Mouse (Mus musculus) splenic B cell, adult 2 months (primary cell): ENCODE data around the gene Shank3.

Experiments used
- DNase-seq: peaks from one replicate; pipeline ENCODE4 v3.0.0-alpha.2; 2011; ENCODE audit warnings: low read depth, low spot score
- H3K27me3 ChIP-seq: 2 replicates; pipeline ENCODE4 v1.6.1; 2012; ENCODE audit warnings: mild to moderate bottlenecking, low read length, moderate library complexity, mixed read lengths; ENCODE audit not compliant: control insufficient read depth, poor library complexity, insufficient read depth, severe bottlenecking
- H3K36me3 ChIP-seq: 2 replicates; pipeline ENCODE4 v1.6.1; 2012; ENCODE audit warnings: mild to moderate bottlenecking, low read length, moderate library complexity, mixed read lengths; ENCODE audit not compliant: control insufficient read depth, poor library complexity, insufficient read depth, severe bottlenecking

Gene Shank3

GRCm38 (mm10) chr15:89525464-89525863 is 26.0 kb downstream of the Shank3 start:
- Histone ChIP-seq H3K36me3 (no peaks in the 10 kb centered on the region), H3K27me3 (no peaks in the 10 kb centered on the region)
- no peak for DNase-seq

- DNase-seq, result no peak
- no peaks in the 10 kb centered on the region for H3K27me3 ChIP-seq
Measured at GRCm38 (mm10) chr15:89525896-89526295, 26.5 kb downstream of the Shank3 start.

GRCm38 (mm10) chr15:89526776-89527325 is 27.4 kb downstream of the Shank3 start:
- Histone ChIP-seq H3K36me3 (no peaks in the 10 kb centered on the region), H3K27me3 (no peaks in the 10 kb centered on the region)
- no peak for DNase-seq

More at GRCm38 (mm10) chr15:89525896-89526295, 26.5 kb downstream of the Shank3 start:
- H3K36me3 ChIP-seq, result no peaks in the 10 kb centered on the region

GRCm38 (mm10) chr15:89527466-89527865 is 28.0 kb downstream of the Shank3 start:
- no peak for DNase-seq

GRCm38 (mm10) chr15:89528201-89528850 is 28.9 kb downstream of the Shank3 start:
- H3K36me3 ChIP-seq, result no peaks in the 10 kb centered on the region
- no peaks in the 10 kb centered on the region for H3K27me3 ChIP-seq
- no peak for DNase-seq

More at GRCm38 (mm10) chr15:89527466-89527865, 28.0 kb downstream of the Shank3 start:
- no peaks in the 10 kb centered on the region for H3K27me3 ChIP-seq
- H3K36me3 ChIP-seq, result no peaks in the 10 kb centered on the region

- H3K27me3 ChIP-seq, result no peaks in the 10 kb centered on the region
- no peak for DNase-seq
- no peaks in the 10 kb centered on the region for H3K36me3 ChIP-seq
Measured at GRCm38 (mm10) chr15:89528923-89529322, 29.5 kb downstream of the Shank3 start.

GRCm38 (mm10) chr15:89530336-89530735 is 30.9 kb downstream of the Shank3 start:
- H3K27me3 ChIP-seq, result no peaks in the 10 kb centered on the region
- DNase-seq, result peak; percentile 45
- H3K36me3 ChIP-seq, result no peaks in the 10 kb centered on the region

- H3K27me3 ChIP-seq, result no peaks in the 10 kb centered on the region
- DNase-seq, result no peak
- H3K36me3 ChIP-seq, result no peaks in the 10 kb centered on the region
Measured at GRCm38 (mm10) chr15:89531399-89531798, 32.0 kb downstream of the Shank3 start.

- Histone ChIP-seq H3K27me3 (no peaks in the 10 kb centered on the region), H3K36me3 (no peaks in the 10 kb centered on the region)
- DNase-seq, result no peak
Measured at GRCm38 (mm10) chr15:89532026-89532923, 32.9 kb downstream of the Shank3 start.

GRCm38 (mm10) chr15:89532924-89533842 is 33.8 kb downstream of the Shank3 start:
- DNase-seq, result no peak

GRCm38 (mm10) chr15:89533843-89534207 is 34.4 kb downstream of the Shank3 start:
- DNase-seq, result no peak
- H3K36me3 ChIP-seq, result no peaks in the 10 kb centered on the region
- H3K27me3 ChIP-seq, result no peaks in the 10 kb centered on the region

More at GRCm38 (mm10) chr15:89532924-89533842, 33.8 kb downstream of the Shank3 start:
- Histone ChIP-seq H3K27me3 (no peaks in the 10 kb centered on the region), H3K36me3 (no peaks in the 10 kb centered on the region)

- Histone ChIP-seq H3K27me3 (no peaks in the 10 kb centered on the region; the same call in 1 of the 2 replicates), H3K36me3 (no peaks in the 10 kb centered on the region)
- no peak for DNase-seq
Measured at GRCm38 (mm10) chr15:89544171-89544570, 44.7 kb downstream of the Shank3 start.

GRCm38 (mm10) chr15:89547321-89547720 is 47.9 kb downstream of the Shank3 start:
- H3K36me3 ChIP-seq, result no peaks in the 10 kb centered on the region
- H3K27me3 ChIP-seq, result no peaks in the 10 kb centered on the region
- DNase-seq, result no peak
